In the genomic region with DNA sequence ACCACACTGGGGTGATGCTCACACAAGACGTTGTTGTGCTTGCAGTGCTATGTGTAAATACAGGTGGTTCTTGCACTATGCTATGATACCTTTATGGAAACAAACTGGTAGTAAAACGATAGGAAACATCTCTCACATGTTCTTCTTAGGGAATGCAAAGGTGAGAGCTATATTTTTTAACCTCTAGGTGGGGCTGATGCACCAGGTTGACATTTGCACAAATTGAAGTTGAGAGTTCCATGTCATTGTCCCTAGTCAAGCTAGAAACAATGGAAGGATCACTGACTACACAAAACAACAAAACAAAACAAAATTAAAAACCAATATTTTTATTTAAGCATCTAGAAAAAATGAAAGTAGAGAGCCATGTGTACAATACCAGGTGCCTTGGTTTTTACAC, we compare ENCODE assay signal across 8 mouse cellular contexts.
DNase-seq lines count a peak whose midpoint lies in the region; ATAC-seq lines count a peak whose summit lies in the region.

No protein-coding gene starts in this region.

- no peak overlapping the region for H3K27ac ChIP-seq in hindbrain, embryonic 14.5 days
- no peak overlapping the region for H3K27ac ChIP-seq in hindbrain, embryonic 12.5 days

- peak; percentile 72 for DNase-seq in hindbrain, embryonic 14.5 days (ENCODE audit: low spot score)
- DNase-seq in urinary bladder, postnatal 36 days (ENCODE audit: low spot score in 2 of 2): peak; percentile 0 to 1
- DNase-seq in urinary bladder, adult 2 months (ENCODE audit: low spot score): no peak
- DNase-seq in embryo, embryonic 11.5 days (ENCODE audit: low read depth, low spot score): peak; percentile 19
- no peak for DNase-seq in c-Kit-positive CD71-positive TER-119-positive erythroid progenitor cells, embryonic 14.5 days (ENCODE audit: low spot score)
- no peak for DNase-seq in thymus, postnatal 36 days
- no peak for DNase-seq in thymus, adult 18-20 months

- H3K9ac ChIP-seq in hindbrain, embryonic 14.5 days: no peak overlapping the region
- no peak overlapping the region for H3K9ac ChIP-seq in hindbrain, embryonic 12.5 days

- H3K4me1 ChIP-seq in hindbrain, embryonic 14.5 days (replicated peaks; ENCODE audit: control insufficient read depth, insufficient read depth, low read length): no peaks in the 10 kb centered on the region
- no peaks in the 10 kb centered on the region for H3K4me1 ChIP-seq in hindbrain, embryonic 12.5 days

- H3K4me2 ChIP-seq in hindbrain, embryonic 14.5 days (replicated peaks): no peak overlapping the region
- no peak overlapping the region for H3K4me2 ChIP-seq in hindbrain, embryonic 12.5 days (replicated peaks)

- H3K9me3 ChIP-seq in hindbrain, embryonic 14.5 days (ENCODE audit: control insufficient read depth, low read length): no peaks in the 10 kb centered on the region
- no peaks in the 10 kb centered on the region for H3K9me3 ChIP-seq in hindbrain, embryonic 12.5 days (replicated peaks)

- H3K27me3 ChIP-seq in hindbrain, embryonic 14.5 days (ENCODE audit: control insufficient read depth, insufficient read depth, low read length): no peaks in the 10 kb centered on the region
- H3K27me3 ChIP-seq in hindbrain, embryonic 12.5 days: no peaks in the 10 kb centered on the region

- no peaks in the 10 kb centered on the region for H3K36me3 ChIP-seq in hindbrain, embryonic 14.5 days (replicated peaks; ENCODE audit: control insufficient read depth, insufficient read depth)
- H3K36me3 ChIP-seq in hindbrain, embryonic 12.5 days: no peaks in the 10 kb centered on the region

- ATAC-seq in hindbrain, embryonic 14.5 days (ENCODE audit: low FRiP score): 0 out of 2 replicates have a peak, but pooled peaks have one; percentile 48
- no peak for ATAC-seq in hindbrain, embryonic 12.5 days (ENCODE audit: low FRiP score)

- WGBS in hindbrain, embryonic 14.5 days: 26% methylated on average over 2 of the region's 2 CpGs
- WGBS in hindbrain, embryonic 12.5 days: 20% methylated on average over 2 of the region's 2 CpGs

- no peak overlapping the region for H3K4me3 ChIP-seq in hindbrain, embryonic 14.5 days (replicated peaks; ENCODE audit: low read length)
- H3K4me3 ChIP-seq in hindbrain, embryonic 12.5 days: no peak overlapping the region

Comparison
In these comparisons a context has a peak if more than half of its experiments do, and no peak if none do; other contexts are left out.
1. DNase-seq: peak in hindbrain, embryonic 14.5 days (single experiment), urinary bladder, postnatal 36 days (2 of 2) and embryo, embryonic 11.5 days (single experiment); none in urinary bladder, adult 2 months (single experiment), c-Kit-positive CD71-positive TER-119-positive erythroid progenitor cells, embryonic 14.5 days (single experiment), thymus, postnatal 36 days (0 of 2) and thymus, adult 18-20 months (0 of 2).